Mouse (Mus musculus) liver, embryonic 14.5 days (tissue): ENCODE data around the gene Pik3c2g.

Experiments
- CTCF ChIP-seq: IDR thresholded peaks from 2 replicates; pipeline ENCODE4 v1.5.1; 2016; ENCODE audit warnings: antibody characterized with exemption, low read depth, control low read depth
- EP300 ChIP-seq: IDR thresholded peaks from 2 replicates; pipeline ENCODE4 v1.6.1; 2016; ENCODE audit warnings: antibody characterized with exemption, low read depth

DNA sequence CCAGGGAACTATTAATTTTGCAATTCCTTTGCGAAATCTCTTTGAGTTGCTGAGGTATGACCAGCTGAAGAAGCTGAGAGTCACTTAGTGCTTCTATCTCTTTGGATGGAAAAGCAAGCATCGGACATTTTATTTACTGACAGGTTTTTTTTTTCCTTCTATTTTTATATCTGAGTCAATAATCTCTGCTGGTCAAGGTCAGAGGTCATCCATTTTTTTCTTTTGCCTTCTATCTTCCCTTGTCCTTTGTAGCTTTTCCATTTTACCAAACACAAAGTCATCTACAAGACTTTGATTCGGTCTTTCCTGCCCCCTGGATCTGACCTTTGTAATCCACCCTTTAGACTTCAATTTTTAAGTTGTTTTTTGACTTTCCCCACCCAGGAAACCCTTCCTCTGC, 262.9 kb downstream of the Pik3c2g start:
- TF ChIP-seq CTCF (no peak), EP300 (no peak)
